Mouse (Mus musculus) retina, postnatal 7 days (tissue): ENCODE measurements around the gene Arhgef10l.

Experiments used
- DNase-seq: peaks from one replicate; pipeline ENCODE4 v3.0.0-alpha.2; 2012; ENCODE audit warnings: low read depth, low spot score

Arhgef10l gene

DNA sequence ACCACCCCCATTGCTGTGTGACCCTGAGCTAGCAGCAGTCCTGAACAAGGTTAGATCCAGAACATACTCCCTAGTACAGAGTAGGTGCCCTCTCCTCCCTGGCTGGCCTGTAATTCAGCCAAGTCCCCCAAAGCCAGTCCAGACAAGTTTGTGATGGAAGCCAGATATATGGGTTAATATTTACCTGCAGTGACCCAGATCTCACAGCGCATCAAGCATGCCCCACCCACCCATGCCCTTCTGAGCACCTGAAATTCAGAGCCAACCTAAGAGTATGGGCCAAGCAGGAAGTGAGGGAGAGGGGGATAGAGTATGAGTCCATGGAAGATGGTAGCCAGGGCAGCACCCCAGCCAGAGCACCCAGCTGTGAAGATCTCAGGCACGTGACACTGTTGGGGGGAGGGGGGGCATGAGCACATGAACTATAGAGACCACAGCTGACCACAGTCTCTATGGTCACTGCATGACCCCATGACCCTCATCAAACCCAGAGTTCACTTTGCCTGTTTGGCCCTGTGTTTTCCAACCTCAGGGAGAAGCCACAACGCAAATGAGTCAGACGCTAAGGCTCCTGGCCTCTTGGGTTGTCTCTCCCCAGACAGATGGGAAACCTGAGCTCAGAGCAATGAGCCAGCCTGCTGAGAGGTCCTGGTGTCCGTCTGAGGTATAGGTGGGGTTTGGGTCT, 29.4 kb downstream of the Arhgef10l start:
- no peak for DNase-seq

DNA sequence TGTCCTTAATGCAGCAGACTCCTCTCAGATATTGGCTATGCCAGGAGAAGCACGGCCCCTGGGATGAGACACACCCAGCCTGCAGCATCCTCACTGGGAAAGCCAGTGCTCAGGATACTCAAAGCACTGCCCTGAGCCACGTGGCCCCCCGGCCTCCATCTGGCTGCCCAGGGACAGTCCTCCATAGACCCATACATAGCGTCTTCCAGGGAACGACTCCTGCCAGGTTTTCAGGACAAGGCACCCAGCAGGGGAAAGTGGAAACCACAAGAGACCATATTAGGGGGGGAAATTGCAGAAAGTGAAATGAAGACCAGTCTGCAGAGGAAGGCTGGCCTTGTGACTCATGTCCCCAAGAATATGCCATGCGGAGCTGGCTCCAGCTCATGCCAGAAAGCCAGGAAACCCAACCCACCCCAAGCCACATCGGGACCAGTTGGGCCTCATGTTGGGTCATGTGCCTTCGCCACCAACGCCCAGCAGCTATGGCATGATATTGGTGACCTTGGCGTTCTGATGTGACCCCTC, 30.9 kb downstream of the Arhgef10l start:
- no peak for DNase-seq

- DNase-seq: no peak
Observed at GRCm38 (mm10) chr4:140631276-140631849, 34.4 kb downstream of the Arhgef10l start.

DNA sequence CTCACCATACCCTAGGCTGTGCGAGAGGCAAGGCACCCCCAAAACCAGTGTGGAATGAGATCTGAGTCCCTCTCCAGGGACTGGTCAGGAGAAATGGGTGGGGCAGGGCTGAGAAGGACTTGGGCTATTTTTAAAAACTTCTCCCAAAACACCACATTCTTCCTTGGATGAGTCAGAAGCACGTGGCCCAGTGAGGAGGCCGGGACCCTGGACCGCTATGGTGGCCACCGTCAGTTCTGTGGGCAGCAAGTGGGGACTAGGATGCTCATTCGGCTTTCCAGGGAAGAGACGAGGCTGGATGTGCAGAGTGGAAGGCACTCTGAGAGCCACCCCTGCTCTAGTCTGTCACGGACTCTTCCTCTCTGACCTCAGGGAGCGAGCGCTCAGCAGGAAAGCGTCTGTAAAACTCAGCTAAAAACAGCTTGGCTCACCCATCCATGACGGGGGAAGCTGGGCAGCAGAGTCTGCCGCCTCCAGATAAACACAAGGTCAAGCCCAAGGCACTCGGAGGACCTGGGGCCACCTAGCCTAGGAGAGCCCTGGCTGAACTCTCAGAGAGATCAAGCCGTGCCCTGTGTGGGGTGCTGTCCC, 35.1 kb downstream of the Arhgef10l start:
- no peak for DNase-seq

- DNase-seq: no peak
Observed at GRCm38 (mm10) chr4:140630136-140630535, 35.7 kb downstream of the Arhgef10l start.

DNA sequence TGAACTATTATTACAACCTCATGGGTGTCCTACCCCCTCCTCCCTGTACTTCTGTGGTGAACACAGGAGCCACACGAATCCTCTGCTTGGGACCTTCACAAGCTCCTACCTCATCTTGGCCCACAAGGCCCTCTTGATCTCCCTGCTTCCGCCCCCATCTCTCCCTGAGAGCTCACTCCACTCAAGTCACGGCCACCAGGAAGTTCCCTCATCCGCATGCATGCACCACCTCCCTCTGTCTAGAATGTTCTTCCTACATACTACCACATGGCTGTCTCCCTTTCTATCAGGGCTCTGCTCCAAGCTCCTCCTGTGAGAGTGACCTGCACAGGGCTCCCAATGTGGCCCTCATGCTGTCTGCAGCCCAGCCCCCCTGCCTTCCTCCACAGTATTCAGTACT, 36.8 kb downstream of the Arhgef10l start:
- DNase-seq: no peak

DNA sequence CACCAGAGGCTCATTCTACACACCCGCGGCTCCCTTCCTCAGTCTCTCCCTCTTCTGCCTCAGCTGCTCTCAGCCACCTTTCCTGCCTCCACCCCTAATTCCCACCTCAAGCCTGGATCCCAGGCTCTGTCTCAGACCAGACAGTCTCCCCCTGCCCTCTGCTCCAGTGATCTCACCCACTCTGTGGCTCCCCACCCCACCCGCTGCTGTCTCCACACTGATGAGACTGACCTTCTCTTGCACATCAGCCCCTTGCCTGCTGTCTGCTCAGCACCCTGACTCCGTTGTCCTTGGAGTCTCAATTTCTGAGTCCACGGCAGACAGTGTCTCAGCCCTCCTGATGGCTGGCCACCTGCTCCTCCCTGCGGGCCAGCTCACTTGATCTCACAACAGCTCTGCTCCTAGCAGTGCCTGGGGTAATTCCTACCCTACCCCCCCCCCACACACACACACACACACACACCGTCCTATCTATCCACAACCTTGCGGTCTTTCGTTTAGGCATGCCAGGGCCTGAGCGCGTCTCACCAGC, 37.3 kb downstream of the Arhgef10l start:
- no peak for DNase-seq

DNA sequence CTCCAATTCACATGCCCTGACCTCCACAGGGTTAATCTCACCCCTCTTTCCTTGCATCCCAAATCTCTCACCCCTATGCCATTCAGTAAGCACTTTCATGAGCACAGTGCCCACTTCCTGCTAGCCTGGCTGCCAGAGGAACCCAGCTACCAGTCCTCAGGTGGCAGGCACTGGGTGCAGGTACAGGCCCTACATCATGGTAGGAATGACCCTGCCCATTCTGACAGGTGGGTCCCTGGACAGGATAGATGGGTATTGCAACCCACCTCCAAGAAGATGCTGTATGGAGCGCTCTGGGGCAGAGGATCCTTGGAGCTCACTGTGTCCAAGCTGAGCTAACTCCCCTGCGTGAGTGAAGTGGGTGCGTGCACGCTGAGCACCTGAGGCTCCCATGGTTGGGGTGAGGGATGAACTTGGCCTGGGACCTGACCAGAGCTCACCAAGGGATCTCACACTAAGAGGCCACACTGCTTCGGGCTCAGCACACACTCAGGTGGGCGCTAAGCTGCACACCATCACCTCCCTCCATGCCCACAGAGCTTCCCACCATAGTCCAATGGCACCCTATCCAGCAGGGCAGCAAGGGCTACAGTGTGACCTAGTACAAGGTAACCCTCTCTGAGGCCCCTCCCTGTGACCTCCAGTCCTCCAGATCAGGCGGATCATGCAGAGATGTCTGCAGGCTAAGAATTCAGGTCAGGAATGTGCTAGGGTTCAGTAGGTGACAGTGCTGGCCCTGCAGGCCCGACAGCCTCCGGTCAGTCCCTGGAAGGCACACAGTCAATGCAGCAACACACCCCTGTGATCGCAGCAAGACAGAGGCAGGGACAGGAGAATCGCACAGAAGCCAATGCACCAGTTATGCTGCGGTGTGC, 39.9 kb downstream of the Arhgef10l start:
- DNase-seq: no peak

GRCm38 (mm10) chr4:140624468-140625176, 41.2 kb downstream of the Arhgef10l start:
- peak; percentile 34 for DNase-seq

- DNase-seq: no peak
Observed at GRCm38 (mm10) chr4:140624087-140624467, 41.7 kb downstream of the Arhgef10l start.

DNA sequence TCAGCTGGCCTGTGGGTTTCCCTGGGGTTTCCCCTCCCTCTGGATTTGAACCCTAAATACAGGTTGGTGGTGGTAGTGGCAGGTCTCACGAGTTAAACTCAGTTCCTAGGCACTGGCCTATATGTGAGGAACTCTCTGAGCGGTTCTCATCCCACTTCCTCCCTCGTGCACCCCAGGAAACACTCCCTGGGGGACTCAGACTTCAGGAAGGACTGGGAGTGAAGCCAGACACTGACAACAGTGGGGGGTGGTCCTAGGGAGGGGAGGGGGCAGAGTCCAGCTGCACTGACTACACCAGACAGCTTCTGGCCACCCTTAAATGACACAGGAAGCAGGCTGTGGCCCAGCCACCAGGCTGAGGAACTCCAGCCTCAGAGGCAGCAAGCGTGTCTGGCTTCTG, 43.0 kb downstream of the Arhgef10l start:
- DNase-seq: no peak

- DNase-seq: no peak
Observed at GRCm38 (mm10) chr4:140620496-140620895, 45.3 kb downstream of the Arhgef10l start.

DNA sequence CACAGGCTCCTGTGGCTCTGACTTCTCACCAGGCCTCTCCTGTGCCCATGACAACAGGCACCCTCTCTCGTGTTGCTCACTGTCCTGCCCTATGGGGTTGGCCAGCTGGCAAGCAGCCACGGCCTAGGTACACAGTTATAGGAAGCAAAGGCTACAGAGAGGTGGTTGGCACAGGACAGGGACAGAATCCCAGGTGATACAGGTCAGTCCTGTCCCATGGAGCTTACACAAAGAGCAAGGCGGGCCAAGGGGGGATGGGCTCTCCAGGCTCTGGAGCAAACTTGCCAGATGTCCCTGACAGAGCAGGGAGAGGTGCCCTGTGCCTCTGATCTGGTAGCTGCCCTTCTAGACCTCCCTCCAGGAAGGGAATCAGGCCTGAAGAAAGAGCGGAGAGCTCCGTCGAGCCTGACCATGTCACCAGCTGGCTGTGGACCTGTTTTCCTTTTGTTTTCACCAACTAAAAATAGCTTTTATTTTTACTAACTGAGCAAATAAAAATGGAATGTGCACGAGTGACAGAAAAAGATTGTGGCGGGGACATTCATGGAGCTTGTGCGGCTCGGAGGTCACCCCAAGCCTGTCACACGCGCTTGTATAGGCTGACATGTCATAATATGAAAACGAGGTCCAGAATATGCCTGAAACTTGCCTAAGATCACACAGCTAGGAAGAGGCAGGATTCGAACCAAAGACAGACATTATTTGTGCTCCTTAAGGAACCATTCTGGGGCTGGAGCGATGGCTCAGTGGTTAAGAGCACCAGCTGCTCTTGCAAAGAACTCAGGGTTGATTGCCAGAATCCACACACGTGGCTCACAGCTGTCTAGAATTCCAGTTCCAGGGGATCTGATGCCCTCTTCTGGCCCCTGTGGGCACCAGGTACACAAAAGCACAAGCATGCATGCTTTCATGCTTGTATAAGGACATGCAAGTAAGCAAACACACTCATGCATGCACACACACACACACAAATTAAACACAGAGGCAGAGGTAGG, 48.1 kb downstream of the Arhgef10l start:
- no peak for DNase-seq

DNA sequence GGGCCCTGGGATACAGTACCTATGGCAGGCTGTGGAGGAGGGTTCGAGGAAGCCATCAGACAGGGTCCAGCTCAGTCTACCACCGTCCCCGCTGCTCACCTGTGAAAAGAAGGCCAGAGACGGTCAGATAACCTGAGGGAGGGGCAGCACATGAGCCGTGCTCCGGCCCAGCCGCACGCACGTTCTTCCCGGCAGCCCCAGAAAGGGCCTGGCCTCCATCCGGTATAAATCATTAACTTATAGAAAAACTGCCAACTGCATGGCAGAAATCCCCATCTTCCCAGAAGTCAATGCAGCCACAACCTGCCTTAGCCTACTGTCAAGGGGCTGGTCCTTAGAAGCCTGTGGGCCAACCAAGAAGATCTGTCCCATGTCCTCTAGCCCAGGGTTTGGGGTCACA, 48.9 kb downstream of the Arhgef10l start:
- DNase-seq: no peak

DNA sequence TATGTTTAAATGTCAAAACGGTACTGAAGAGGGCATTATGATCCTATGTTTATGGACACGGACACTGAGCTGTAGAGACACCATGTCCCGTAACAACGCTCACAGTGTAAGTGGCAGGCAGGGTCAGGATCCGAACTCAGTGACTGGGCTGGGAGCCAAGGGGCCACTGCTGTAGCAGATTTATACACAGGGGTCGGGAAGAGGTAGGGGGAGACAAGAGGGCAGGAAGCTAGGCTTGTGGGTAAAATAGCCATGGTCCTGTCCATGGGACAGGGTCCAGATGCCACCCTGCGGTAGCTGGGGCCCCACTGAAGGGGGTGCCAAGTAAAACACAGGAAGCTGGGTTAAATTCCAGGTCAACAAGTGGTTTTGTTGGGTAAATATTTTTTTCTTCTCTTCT, 49.6 kb downstream of the Arhgef10l start:
- DNase-seq: no peak

DNA sequence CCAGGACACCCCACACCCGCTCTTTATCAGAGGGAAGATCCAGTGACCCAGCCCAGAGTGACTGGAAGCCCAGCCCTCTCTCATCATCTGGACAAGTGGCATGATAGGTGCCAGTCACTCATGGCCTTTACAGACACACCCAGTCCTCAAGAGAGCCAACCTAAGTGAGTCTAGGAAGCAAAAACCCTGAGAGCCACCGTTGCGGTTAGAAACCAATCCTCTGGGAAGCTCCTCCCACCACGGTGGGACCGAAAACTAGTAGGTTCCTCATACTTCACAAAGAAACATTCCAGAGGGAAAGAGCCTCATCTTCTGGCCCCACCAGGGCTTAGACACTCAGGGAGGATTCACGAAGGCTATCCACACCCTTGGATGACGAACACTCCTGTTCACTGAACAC, 50.0 kb downstream of the Arhgef10l start:
- no peak for DNase-seq

GRCm38 (mm10) chr4:140614553-140614952, 51.3 kb downstream of the Arhgef10l start:
- no peak for DNase-seq

DNA sequence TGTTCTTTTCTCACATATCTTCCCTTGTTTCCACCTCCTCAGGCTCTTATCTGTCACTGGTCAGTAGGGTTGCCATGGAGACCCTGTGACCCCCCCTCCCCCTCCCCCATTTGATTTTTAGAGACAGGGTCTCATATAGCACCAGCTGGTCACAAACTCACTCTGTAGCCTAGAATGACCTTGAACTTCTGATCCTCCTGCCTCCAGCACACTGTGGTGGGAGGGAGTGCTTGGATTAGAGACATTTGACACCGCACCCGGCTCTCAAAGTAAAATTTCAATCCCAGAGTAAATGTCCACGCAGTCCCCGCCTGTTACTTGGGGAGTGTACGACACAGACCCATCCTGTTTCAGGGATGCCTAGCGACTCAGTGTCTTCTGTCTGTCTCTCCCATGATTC, 51.7 kb downstream of the Arhgef10l start:
- no peak for DNase-seq

- no peak for DNase-seq
Observed at GRCm38 (mm10) chr4:140610841-140611609, 54.8 kb downstream of the Arhgef10l start.
